Mouse (Mus musculus): ENCODE results near the gene Krt12.

DNA sequence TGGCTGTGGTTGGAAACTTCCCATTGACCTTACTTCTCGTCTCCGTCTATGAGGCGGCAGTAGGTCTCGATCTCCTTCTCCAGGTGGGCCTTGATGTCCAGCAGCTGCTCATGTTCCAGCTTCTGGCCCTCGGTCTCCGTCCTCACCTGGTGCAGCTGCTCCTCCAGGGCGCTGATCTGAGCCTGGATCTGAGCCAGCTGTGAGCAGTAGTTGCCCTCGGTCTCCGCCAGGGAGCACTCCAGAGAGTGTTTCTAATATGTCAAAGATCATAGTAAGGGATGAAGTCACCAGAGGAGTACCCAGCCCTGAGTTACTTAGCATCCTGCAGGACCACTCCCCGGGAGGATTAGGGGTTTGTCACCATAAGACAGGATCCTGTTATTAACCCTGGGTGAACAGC lies 55.3 kb downstream of the Krt12 start:
- TF ChIP-seq CTCF (IDR thresholded peaks at IDR 0.05; ENCODE audit: low read depth, low read length) (no peak), TAL1 (conservative IDR thresholded peaks at IDR 0.05; ENCODE audit: low read depth, low read length) (no peak)
